Mouse (Mus musculus): ENCODE measurements at regions not wholly inside any gene's neighbourhood (a gene's known extent, or its start where the extent isn't known, plus 50 kb on each side); places are given as distances from the start of the nearest gene placed in this dataset.

DNA sequence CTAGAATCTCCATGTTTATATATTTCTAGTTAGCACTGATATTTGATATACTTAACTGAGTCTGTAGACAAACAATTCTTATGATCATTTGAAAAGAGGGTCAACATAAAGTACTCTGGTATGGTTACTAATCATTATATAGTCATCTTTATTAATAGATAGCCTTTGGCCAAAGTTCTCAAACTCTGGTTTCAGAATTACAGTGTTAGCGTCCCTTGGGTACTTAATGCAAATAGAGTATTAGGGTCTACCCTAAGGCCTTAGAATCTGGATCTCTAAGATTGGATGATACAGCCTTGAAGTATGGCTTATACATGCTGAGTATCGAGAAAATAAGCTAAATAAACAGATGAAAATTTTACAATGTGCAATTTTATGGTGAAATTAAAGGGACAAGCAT is 275.0 kb upstream of the Kcnh7 start:
- TF ChIP-seq CTCF (IDR thresholded peaks at IDR 0.05; ENCODE audit: insufficient read depth, low read length) (no peak), POLR2A (IDR thresholded peaks at IDR 0.05; ENCODE audit: borderline replicate concordance, extremely low read depth, low read depth, low read length) (no peak)

All from lung, adult 2 months (tissue).